Mouse (Mus musculus) lung, postnatal 0 days (tissue): ENCODE results near the gene Ccdc27.

Experiments used
- CTCF ChIP-seq: IDR thresholded peaks from 2 replicates; pipeline ENCODE4 v1.5.1; 2016; ENCODE audit warnings: antibody characterized with exemption, mild to moderate bottlenecking
- EP300 ChIP-seq: IDR thresholded peaks from 2 replicates; pipeline ENCODE4 v1.6.1; 2016; ENCODE audit warnings: antibody characterized with exemption, mild to moderate bottlenecking, control low read depth

DNA sequence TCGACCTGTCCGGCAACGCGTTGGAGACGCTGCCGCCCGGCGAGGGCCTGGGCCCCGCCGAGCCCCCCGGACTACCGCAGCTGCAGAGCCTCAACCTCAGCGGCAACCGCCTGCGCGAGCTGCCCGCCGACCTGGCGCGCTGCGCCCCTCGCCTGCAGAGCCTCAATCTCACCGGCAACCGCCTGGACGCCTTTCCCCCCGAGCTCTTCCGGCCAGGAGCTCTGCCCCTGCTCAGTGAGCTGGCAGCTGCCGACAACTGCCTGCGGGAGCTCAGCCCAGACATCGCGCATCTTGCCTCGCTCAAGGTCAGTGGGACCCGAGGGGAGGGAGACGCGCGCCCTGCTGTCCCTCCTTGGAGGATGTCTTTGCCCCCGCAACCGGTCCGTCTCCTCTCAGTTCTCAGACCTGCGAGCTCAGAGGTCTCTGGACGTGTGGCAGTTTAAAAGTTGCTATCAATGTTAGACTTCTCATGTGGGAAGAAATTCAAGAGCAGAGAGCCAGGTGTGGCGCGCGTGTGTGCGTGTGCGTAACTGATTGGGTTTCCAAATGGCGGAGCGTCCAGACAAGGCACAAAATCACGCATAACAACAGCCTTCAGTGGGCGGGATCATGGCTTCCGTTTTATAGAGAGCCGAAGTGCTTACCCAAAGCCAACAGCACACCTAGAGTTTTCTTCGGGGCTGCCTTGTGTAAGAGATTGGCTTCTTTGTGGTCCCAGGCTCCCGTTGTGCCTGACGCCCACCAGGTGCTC, 30.2 kb downstream of the Ccdc27 start:
- TF ChIP-seq CTCF = no peak
- TF ChIP-seq EP300 = no peak
